17 mouse cellular contexts compared by ENCODE assay signal in genomic region chr5:119570054-119570453, GRCm38 (mm10).
"Had no signal": no experiment of that assay in that cellular context is flagged by ENCODE, and none has a peak within 500 bp of the region (broad histone marks: within the 10 kb centered on the region; RNA-seq: fewer than 3 reads in every experiment).

No protein-coding gene starts in this region.

- ATAC-seq: hindbrain, embryonic 16.5 days; inflammation-experienced regulatory T-cells, adult 6 months; liver, postnatal 0 days had no signal

- H3K27me3 ChIP-seq: liver, embryonic 13.5 days had no signal

- H3K4me3 ChIP-seq: limb, embryonic 12.5 days; liver, embryonic 13.5 days; midbrain, embryonic 10.5 days; myocyte; neural tube, embryonic 15.5 days had no signal

- H3K4me1 ChIP-seq: midbrain, embryonic 10.5 days; neural tube, embryonic 15.5 days had no signal

- H3K36me3 ChIP-seq: limb, embryonic 12.5 days; liver, embryonic 13.5 days; midbrain, embryonic 10.5 days; neural tube, embryonic 15.5 days had no signal

- H3K4me2 ChIP-seq: limb, embryonic 12.5 days; liver, embryonic 13.5 days; neural tube, embryonic 15.5 days had no signal

- H3K9ac ChIP-seq: limb, embryonic 12.5 days; liver, embryonic 13.5 days; liver, postnatal 0 days; neural tube, embryonic 15.5 days had no signal

- H3K27ac ChIP-seq: limb, embryonic 12.5 days; liver, embryonic 13.5 days; midbrain, embryonic 10.5 days; neural tube, embryonic 15.5 days had no signal

- H3K9me3 ChIP-seq: neural tube, embryonic 15.5 days had no signal

- DNase-seq: kidney, adult 2 months; kidney, postnatal 14 days; layer of hippocampus, adult 9-11 months; layer of hippocampus, postnatal 36 days; liver; liver, embryonic 13.5 days; liver, postnatal 0 days; midbrain, embryonic 14.5 days; right cerebral cortex, adult 18-20 months; right cerebral cortex, postnatal 25 days; thymus, postnatal 36 days had no signal
